Mouse (Mus musculus): ENCODE results near the gene Hpse. TPM values are rescaled to one million over a fixed set of nuclear protein-coding genes. Genes with fewer than 3 reads are reported as not detected.

The Hpse gene
- polyA plus RNA-seq, 1 experiment, result 3.1 TPM

DNA sequence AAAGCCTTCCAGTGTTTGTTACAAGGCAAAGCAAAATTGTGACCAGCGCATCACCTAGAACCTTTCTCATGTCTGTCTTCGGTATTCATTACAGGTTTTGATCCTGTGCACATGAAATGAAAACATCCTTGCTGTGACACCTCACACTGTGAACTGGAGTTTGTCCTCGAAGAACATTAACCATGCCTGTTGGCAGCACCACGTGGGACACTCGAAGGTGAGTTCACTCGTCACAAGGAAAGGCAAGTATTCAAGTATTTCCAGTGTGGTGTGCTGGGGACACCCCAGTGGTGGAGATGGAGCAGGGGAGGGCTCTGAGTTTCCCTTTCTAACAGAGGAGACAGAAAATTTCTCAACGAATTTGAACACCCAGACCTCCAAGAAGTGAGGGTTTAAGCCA, 68.5 kb downstream of the Hpse start:
- no peak for TF ChIP-seq POLR2A (IDR thresholded peaks at IDR 0.05; ENCODE audit: control insufficient read depth, extremely low read depth, insufficient read depth, low read length, poor library complexity)
- no peak for TF ChIP-seq CTCF (IDR thresholded peaks at IDR 0.05; ENCODE audit: borderline replicate concordance, control insufficient read depth, extremely low read depth, insufficient read depth, low read length, poor library complexity)
- no peak overlapping the region for H3K27ac ChIP-seq (ENCODE audit: control insufficient read depth, insufficient read depth, low read length)
- peaks cover 18% of the 10 kb centered on the region for H3K4me1 ChIP-seq (replicated peaks; ENCODE audit: control insufficient read depth, insufficient read depth, low read length)
- no peak overlapping the region for H3K4me3 ChIP-seq (ENCODE audit: control insufficient read depth, insufficient read depth, low read length)
- WGBS, result 87% methylated on average over 7 of the region's 7 CpGs
- H3K27me3 ChIP-seq (ENCODE audit: control insufficient read depth, insufficient read depth, low read length), result no peaks in the 10 kb centered on the region
- DNase-seq, result no peak
- H3K36me3 ChIP-seq (ENCODE audit: control insufficient read depth, insufficient read depth, low read length), result no peaks in the 10 kb centered on the region

DNA sequence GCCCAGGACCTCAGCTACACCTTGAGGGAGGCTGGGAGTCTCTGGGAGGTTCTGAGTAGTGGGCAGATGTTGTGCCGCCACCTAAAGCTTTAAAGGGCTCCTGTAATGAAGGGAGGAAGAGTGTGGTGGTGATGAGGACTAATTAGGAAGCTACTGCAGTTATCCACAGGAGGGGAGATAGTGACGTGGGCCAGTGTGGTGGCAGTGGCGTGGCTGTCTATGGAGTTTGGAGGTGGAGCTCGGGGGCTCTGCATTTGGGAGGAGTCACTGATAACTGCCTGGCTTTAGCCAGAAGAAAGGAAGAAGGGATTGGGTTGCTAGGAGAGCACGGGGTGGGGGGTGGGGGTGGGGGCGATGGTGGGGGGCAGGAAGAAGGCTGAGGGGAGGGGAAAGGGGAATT, 71.0 kb downstream of the Hpse start:
- Histone ChIP-seq H3K4me1 (replicated peaks; ENCODE audit: control insufficient read depth, insufficient read depth, low read length) (peaks cover 32% of the 10 kb centered on the region), H3K36me3 (ENCODE audit: control insufficient read depth, insufficient read depth, low read length) (no peaks in the 10 kb centered on the region), H3K27ac (ENCODE audit: control insufficient read depth, insufficient read depth, low read length) (0 out of 2 replicates have a peak overlapping the region, but pooled peaks have one; percentile 12), H3K4me3 (ENCODE audit: control insufficient read depth, insufficient read depth, low read length) (no peak overlapping the region), H3K27me3 (ENCODE audit: control insufficient read depth, insufficient read depth, low read length) (no peaks in the 10 kb centered on the region)
- TF ChIP-seq POLR2A (IDR thresholded peaks at IDR 0.05; ENCODE audit: control insufficient read depth, extremely low read depth, insufficient read depth, low read length, poor library complexity) (no peak), CTCF (IDR thresholded peaks at IDR 0.05; ENCODE audit: borderline replicate concordance, control insufficient read depth, extremely low read depth, insufficient read depth, low read length, poor library complexity) (no peak)
- 22% methylated on average over 6 of the region's 6 CpGs for WGBS
- no peak for DNase-seq

DNA sequence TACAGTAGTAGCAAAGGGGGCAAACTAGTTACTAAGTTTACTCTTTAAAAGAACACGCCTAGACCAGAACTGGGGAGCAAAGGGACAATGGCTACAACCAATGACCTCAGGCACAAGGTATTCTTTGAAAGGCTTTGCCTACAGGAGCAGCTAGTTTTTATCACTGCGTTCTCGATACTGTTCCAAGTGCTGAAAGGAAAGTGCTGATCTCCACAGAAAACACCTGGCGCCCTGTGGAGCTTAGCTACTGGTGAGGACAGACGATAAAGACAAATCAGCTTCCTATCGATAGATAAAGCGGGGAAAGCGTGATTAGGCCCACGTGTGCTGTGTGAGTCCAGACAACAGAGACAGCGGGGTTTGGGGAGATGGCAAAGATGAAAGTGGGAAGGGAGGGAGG, 71.5 kb downstream of the Hpse start:
- Histone ChIP-seq H3K27ac (ENCODE audit: control insufficient read depth, insufficient read depth, low read length) (0 out of 2 replicates have a peak overlapping the region, but pooled peaks have one; percentile 12), H3K27me3 (ENCODE audit: control insufficient read depth, insufficient read depth, low read length) (no peaks in the 10 kb centered on the region), H3K36me3 (ENCODE audit: control insufficient read depth, insufficient read depth, low read length) (no peaks in the 10 kb centered on the region), H3K4me1 (replicated peaks; ENCODE audit: control insufficient read depth, insufficient read depth, low read length) (peaks cover 37% of the 10 kb centered on the region), H3K4me3 (ENCODE audit: control insufficient read depth, insufficient read depth, low read length) (no peak overlapping the region)
- 29% methylated on average over 10 of the region's 10 CpGs for WGBS
- TF ChIP-seq CTCF (IDR thresholded peaks at IDR 0.05; ENCODE audit: borderline replicate concordance, control insufficient read depth, extremely low read depth, insufficient read depth, low read length, poor library complexity) (no peak), POLR2A (IDR thresholded peaks at IDR 0.05; ENCODE audit: control insufficient read depth, extremely low read depth, insufficient read depth, low read length, poor library complexity) (no peak)
- no peak for DNase-seq

DNA sequence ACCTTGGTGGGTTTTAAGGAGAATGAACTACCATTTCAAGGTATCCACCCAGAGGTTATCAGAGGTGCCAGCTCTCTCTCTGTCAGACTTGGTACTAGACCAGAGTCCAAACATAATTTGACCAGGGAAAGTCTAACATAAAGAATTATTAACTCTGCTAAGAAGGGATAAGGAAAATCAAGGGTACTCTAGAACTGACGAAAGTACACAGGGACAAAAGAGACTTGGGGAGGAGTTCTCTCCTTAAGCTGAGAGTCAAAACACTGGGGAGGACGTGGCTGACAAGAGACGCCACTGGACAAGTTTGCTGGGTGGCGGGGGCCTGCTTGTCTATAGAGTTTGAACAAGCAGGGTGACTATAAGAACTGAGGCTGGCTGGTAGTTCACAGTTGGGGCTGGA, 73.0 kb downstream of the Hpse start:
- H3K36me3 ChIP-seq (ENCODE audit: control insufficient read depth, insufficient read depth, low read length), result no peaks in the 10 kb centered on the region
- H3K27ac ChIP-seq (ENCODE audit: control insufficient read depth, insufficient read depth, low read length), result no peak overlapping the region
- TF ChIP-seq CTCF (IDR thresholded peaks at IDR 0.05; ENCODE audit: borderline replicate concordance, control insufficient read depth, extremely low read depth, insufficient read depth, low read length, poor library complexity) (no peak), POLR2A (IDR thresholded peaks at IDR 0.05; ENCODE audit: control insufficient read depth, extremely low read depth, insufficient read depth, low read length, poor library complexity) (no peak)
- 90% methylated on average over 4 of the region's 4 CpGs for WGBS
- H3K4me3 ChIP-seq (ENCODE audit: control insufficient read depth, insufficient read depth, low read length), result no peak overlapping the region
- peaks cover 48% of the 10 kb centered on the region for H3K4me1 ChIP-seq (replicated peaks; ENCODE audit: control insufficient read depth, insufficient read depth, low read length)
- DNase-seq, result no peak
- H3K27me3 ChIP-seq (ENCODE audit: control insufficient read depth, insufficient read depth, low read length), result no peaks in the 10 kb centered on the region

DNA sequence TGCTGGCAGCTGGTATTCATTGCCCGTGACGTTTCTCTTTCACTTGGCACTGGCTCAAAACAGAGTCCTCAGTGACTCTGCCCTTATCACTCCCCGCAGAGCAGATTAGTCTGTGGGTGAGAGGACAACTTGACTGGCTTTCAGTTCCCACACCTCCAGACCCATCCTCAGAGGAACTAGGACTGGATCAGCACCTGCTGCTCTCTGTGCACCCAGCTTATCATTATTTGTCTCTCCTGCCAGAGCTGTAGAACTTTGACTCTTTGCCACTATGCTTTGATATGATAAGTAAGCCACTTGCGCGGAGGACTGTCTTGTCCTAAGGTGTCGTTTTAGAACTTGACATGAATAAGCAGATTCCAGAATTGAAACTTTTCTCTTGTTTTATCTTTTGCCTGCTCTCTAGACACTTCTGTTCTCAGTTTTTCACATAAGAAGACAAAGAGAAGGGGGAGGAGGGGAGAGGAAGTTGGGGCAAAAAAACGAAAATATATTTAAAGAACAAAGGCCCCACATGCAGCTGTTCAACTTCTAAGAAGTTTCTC, 75.5 kb downstream of the Hpse start:
- Histone ChIP-seq H3K4me1 (replicated peaks; ENCODE audit: control insufficient read depth, insufficient read depth, low read length) (peaks cover 48% of the 10 kb centered on the region), H3K27ac (ENCODE audit: control insufficient read depth, insufficient read depth, low read length) (peak overlapping the region; percentile 62)
- DNase-seq, result peak; percentile 37

DNA sequence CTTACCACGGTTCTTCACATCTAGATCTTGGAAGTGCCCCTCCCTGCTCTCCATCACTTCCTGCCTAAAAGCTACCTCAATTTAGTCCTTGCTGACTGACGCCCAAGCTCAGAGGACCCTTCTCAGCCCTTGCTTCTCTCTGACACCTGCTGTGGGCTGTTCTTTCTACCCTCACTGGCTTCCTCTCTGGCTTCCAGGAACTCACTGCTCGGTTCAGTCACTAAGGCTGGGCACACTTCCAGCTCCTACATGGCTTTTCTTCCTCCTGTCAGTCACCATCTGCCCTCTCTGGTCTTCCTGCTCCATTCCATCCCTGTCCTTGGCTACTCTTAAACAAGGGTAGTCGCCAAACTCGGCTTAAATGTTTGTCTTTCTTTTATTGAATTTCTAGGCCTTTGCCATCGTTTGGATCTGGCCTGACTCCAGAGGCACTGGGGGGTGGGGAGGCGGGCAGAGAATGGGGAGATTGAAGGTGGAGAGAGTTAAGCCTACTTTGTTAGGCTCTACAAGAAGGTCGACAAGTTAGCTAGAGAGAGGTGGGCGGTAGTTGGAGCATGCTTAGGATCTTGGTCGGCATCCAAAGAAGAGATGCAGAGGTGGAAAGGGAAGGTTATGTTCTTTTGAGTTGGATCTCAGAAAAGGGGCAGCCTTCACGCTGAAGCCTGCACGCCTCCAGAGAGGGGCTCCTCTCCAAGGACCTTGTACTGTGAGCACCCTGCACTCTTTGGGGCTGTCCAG, 76.1 kb downstream of the Hpse start:
- peak; percentile 45 for DNase-seq
- no peak overlapping the region for H3K4me3 ChIP-seq (ENCODE audit: control insufficient read depth, insufficient read depth, low read length)
- no peak for TF ChIP-seq POLR2A (IDR thresholded peaks at IDR 0.05; ENCODE audit: control insufficient read depth, extremely low read depth, insufficient read depth, low read length, poor library complexity)
- TF ChIP-seq CTCF (IDR thresholded peaks at IDR 0.05; ENCODE audit: borderline replicate concordance, control insufficient read depth, extremely low read depth, insufficient read depth, low read length, poor library complexity), result no peak
- no peaks in the 10 kb centered on the region for H3K27me3 ChIP-seq (ENCODE audit: control insufficient read depth, insufficient read depth, low read length)
- WGBS, result 5% methylated on average over 12 of the region's 12 CpGs
- H3K27ac ChIP-seq (ENCODE audit: control insufficient read depth, insufficient read depth, low read length), result peak overlapping the region; percentile 62
- peaks cover 48% of the 10 kb centered on the region for H3K4me1 ChIP-seq (replicated peaks; ENCODE audit: control insufficient read depth, insufficient read depth, low read length)
- H3K36me3 ChIP-seq (ENCODE audit: control insufficient read depth, insufficient read depth, low read length), result no peaks in the 10 kb centered on the region

More for the DNA sequence above, 75.5 kb downstream of the Hpse start:
- no peak overlapping the region for H3K4me3 ChIP-seq (ENCODE audit: control insufficient read depth, insufficient read depth, low read length)
- TF ChIP-seq POLR2A (IDR thresholded peaks at IDR 0.05; ENCODE audit: control insufficient read depth, extremely low read depth, insufficient read depth, low read length, poor library complexity), result no peak
- WGBS, result under 1% methylated on average over 7 of the region's 7 CpGs
- H3K27me3 ChIP-seq (ENCODE audit: control insufficient read depth, insufficient read depth, low read length), result no peaks in the 10 kb centered on the region
- H3K36me3 ChIP-seq (ENCODE audit: control insufficient read depth, insufficient read depth, low read length), result no peaks in the 10 kb centered on the region
